Mouse (Mus musculus) kidney, embryonic 14.5 days (tissue): ENCODE results near the gene Tap2. TPM values are rescaled to one million over a fixed set of nuclear protein-coding genes. Genes with fewer than 3 reads are reported as not detected.
A peak's percentile ranks its signal among the peaks of the same experiment; 100 is the strongest.

Source experiments
- ATAC-seq: fragments of 200-750 bp; cut with Nextera tagmentation; 2 replicates; pipeline ENCODE4 v1.8.0; 2017; ENCODE audit warnings: moderate number of reproducible peaks, mild to moderate bottlenecking, moderate TSS enrichment, moderate library complexity; ENCODE audit not compliant: low FRiP score, low TSS enrichment
- H3K27ac ChIP-seq: fragments of 300-500 bp; sonication (generic); 2 replicates; pipeline ENCODE4 v1.5.1; 2014; ENCODE audit warnings: low read depth, mild to moderate bottlenecking, low read length, moderate library complexity, mixed read lengths
- H3K27me3 ChIP-seq: fragments of 300-500 bp; sonication (generic); 2 replicates; pipeline ENCODE4 v1.6.1; 2014; ENCODE audit warnings: mild to moderate bottlenecking, low read length; ENCODE audit not compliant: control insufficient read depth, insufficient read depth
- H3K36me3 ChIP-seq: fragments of 300-500 bp; sonication (generic); 2 replicates; pipeline ENCODE4 v1.6.1; 2014; ENCODE audit warnings: low read length, mixed read lengths; ENCODE audit not compliant: control insufficient read depth, insufficient read depth
- H3K4me1 ChIP-seq: fragments of 300-500 bp; sonication (generic); 2 replicates; pipeline ENCODE4 v1.6.1; 2014; ENCODE audit warnings: low read length, mixed read lengths; ENCODE audit not compliant: control insufficient read depth, insufficient read depth
- H3K4me2 ChIP-seq: fragments of 300-500 bp; sonication (generic); replicated peaks from 2 replicates; pipeline ENCODE4 v1.6.1; 2014; ENCODE audit warnings: low read depth, mild to moderate bottlenecking, low read length
- H3K4me3 ChIP-seq: fragments of 300-500 bp; sonication (generic); 2 replicates; pipeline ENCODE4 v1.5.1; 2014; ENCODE audit warnings: mild to moderate bottlenecking, low read length
- H3K9ac ChIP-seq: fragments of 300-500 bp; sonication (generic); 2 replicates; pipeline ENCODE4 v1.6.1; 2014; ENCODE audit warnings: low read depth, mild to moderate bottlenecking, low read length, moderate library complexity
- H3K9me3 ChIP-seq: fragments of 300-500 bp; sonication (generic); 2 replicates; pipeline ENCODE4 v1.6.1; 2016; ENCODE audit warnings: low read length; ENCODE audit not compliant: control insufficient read depth
- WGBS: fragments of 180-500 bp; shearing (Covaris S2); extraction: QIAGEN DNeasy Blood & Tissue Kit; methylation state at CpG from one replicate; pipeline ENCODE4 v1.1.7; 2014; 5-methylcytosine and 5-hydroxymethylcytosine counted together
- polyA plus RNA-seq: library from polyadenylated mRNA; unstranded; fragments of >200 nt; fragmentation: Nextera tagmentation; extraction: Ambion mirVana; gene quantifications from 2 replicates; pipeline ENCODE4 v1.2.1, GENCODE M21; 2014

The Tap2 gene
- polyA plus RNA-seq, 1 experiment from 2014 or later: 1.2 TPM

DNA sequence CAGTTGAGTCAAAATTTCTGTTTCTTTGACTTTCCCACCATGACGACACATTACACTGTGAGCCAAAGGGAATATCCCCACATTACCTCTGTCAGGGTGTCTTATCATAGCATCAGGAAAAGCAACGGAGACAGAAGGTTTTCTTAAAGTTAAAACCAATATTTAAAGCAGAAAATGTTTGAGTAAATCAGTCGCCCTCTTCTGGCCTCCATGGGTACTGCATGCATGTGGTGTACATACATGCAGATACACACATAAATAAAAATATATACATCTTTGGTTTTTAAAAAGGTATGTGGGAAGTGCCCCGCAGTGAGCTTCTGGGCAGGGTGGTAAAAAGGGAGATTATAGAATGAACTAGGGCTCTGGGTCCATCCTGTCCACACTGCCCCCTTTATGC lies 26.1 kb upstream of the Tap2 start:
- Histone ChIP-seq H3K4me3 (no peak overlapping the region), H3K27ac (no peak overlapping the region), H3K9ac (no peak overlapping the region), H3K9me3 (peaks cover 11% of the 10 kb centered on the region), H3K27me3 (no peaks in the 10 kb centered on the region), H3K4me1 (no peaks in the 10 kb centered on the region), H3K36me3 (no peaks in the 10 kb centered on the region), H3K4me2 (no peak overlapping the region)
- WGBS: 70% methylated on average over 4 of the region's 4 CpGs
- ATAC-seq: no peak

DNA sequence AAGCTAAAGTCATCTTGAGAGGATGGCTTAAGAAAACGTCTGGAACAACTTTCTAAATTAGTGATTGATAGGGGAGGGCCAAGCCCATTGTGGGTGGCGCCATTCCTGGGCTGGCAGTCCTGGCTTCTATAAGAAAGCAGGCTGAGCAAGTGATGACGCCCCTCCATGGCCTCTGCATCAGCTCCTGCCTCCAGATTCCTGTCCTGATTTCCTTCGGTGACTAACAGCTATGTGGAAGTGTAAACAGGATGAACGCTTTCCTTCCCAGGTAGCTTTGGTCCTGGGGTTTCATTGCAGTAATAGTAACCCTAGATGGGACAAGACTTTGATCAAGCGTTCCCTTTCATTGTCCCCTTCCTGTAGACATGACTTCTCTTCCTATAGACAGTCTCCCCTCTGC lies 24.3 kb upstream of the Tap2 start:
- no peak overlapping the region for H3K4me3 ChIP-seq
- no peak for ATAC-seq
- no peak overlapping the region for H3K27ac ChIP-seq
- 65% methylated on average over 6 of the region's 6 CpGs for WGBS
- H3K9me3 ChIP-seq: peaks cover 6% of the 10 kb centered on the region; the same call in 1 of the 2 replicates
- H3K4me2 ChIP-seq: no peak overlapping the region
- no peaks in the 10 kb centered on the region for H3K36me3 ChIP-seq
- H3K9ac ChIP-seq: no peak overlapping the region
- H3K4me1 ChIP-seq: no peaks in the 10 kb centered on the region
- 0 out of 2 replicates have a peak, but pooled peaks cover 11% of the 10 kb centered on the region for H3K27me3 ChIP-seq

DNA sequence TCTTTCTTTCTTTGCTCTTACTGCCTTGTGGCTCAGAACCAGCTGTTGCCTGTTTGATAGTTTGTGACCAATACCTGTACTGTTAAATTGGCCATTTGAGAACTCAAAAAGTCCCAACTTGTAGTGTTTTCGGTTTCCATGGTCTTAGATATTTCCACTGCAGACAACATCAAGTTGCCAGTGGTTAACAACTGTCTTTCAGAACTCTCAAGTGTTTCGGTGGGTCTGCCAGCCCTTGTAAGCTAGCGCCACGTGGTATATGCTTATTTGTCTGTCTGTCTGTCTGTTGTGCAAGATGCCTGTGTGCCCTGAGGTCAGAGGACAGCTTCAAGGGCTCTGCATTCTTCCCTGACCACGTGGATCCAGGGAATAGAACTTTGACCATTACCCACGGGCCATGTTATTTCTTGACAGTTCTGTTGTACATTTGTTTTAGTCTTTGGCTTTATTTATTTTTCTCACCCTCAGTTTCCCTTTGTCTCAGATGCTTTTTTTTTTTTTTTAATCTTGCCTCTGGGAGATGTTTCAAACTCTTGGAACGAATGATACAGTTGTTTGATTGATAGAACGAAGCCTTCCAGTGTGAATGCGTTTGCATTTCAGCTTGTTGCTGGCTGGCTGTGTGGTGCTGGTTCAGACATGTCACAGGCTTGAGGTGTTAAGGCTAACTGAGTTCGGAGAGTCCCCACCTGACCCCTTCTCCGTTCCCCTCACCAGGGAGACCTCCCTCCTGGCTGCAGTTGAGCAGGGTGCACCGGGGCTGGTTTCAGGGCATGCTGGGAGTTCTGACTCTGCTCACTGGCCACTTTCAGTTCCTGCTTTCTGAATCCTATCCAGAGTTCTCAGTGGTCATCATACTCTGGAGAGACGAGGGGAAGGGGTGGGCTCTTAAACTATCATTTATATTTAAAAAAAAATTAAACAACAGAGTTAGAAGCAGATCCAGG lies 23.1 kb upstream of the Tap2 start:
- H3K27me3 ChIP-seq: peaks cover 12% of the 10 kb centered on the region; the same call in 1 of the 2 replicates
- H3K9ac ChIP-seq: no peak overlapping the region
- no peaks in the 10 kb centered on the region for H3K36me3 ChIP-seq
- H3K9me3 ChIP-seq: peaks cover 6% of the 10 kb centered on the region; the same call in 1 of the 2 replicates
- no peak overlapping the region for H3K27ac ChIP-seq
- ATAC-seq: no peak
- H3K4me1 ChIP-seq: no peaks in the 10 kb centered on the region
- WGBS: 76% methylated on average over 13 of the region's 13 CpGs
- no peak overlapping the region for H3K4me2 ChIP-seq
- H3K4me3 ChIP-seq: no peak overlapping the region

DNA sequence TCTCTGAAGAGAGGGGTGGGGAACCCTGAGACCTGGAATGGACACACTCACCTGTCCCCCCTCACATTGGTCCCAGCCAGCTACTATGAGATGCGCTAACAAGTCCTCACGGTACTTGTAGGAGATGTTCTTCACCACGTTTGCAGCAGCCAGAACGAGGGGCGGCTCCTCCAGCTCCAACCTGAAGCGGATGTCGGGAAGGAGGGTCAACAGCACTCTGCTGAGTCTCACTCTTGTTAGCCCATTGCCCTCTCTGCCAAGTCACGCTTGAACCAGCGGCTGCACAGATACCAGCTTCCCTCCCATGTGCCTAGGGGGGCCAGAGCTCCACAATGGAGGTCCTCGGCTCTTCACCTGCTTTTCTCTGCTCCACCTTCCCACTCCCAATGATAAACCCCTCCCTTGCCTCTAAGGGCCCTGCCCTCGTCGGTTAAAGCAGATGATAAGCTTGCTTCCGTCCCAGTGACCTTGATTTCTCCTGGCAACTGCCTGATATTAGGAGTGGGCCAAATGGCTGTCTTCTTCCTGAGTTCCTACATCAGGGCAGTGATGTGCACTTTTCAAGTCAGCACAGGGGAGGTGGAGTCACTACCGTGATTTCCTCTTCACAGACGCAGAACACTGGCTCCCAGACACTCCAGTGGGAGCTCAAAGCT lies 19.6 kb upstream of the Tap2 start:
- H3K36me3 ChIP-seq: no peaks in the 10 kb centered on the region
- no peaks in the 10 kb centered on the region for H3K9me3 ChIP-seq
- no peak for ATAC-seq
- no peak overlapping the region for H3K27ac ChIP-seq
- 70% methylated on average over 15 of the region's 15 CpGs for WGBS
- H3K9ac ChIP-seq: no peak overlapping the region
- no peak overlapping the region for H3K4me3 ChIP-seq
- no peak overlapping the region for H3K4me2 ChIP-seq
- no peaks in the 10 kb centered on the region for H3K4me1 ChIP-seq
- peaks cover 31% of the 10 kb centered on the region for H3K27me3 ChIP-seq

DNA sequence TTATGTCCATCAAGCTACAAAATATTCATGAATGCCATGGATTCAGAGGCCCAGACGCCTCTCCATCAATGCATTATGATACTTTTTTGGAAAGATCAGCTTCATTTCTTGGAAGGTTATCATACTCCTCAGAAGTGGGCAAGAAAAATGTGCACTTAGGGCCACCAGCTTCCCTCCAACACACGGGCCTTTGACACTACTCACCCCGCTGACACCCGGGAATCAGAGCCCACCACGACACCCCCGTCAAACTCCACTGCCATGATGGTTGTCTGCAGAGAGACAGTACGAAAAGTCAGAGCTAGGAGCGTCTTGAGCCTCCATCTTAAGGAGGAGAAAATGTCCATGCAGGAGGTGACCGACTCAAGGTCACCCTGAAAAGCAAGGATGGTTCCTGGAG lies 17.8 kb upstream of the Tap2 start:
- Histone ChIP-seq H3K4me1 (no peaks in the 10 kb centered on the region), H3K4me2 (no peak overlapping the region), H3K4me3 (no peak overlapping the region), H3K9ac (no peak overlapping the region), H3K9me3 (no peaks in the 10 kb centered on the region), H3K27ac (no peak overlapping the region), H3K27me3 (peaks cover 36% of the 10 kb centered on the region), H3K36me3 (no peaks in the 10 kb centered on the region)
- WGBS: 85% methylated on average over 9 of the region's 9 CpGs
- ATAC-seq: no peak

DNA sequence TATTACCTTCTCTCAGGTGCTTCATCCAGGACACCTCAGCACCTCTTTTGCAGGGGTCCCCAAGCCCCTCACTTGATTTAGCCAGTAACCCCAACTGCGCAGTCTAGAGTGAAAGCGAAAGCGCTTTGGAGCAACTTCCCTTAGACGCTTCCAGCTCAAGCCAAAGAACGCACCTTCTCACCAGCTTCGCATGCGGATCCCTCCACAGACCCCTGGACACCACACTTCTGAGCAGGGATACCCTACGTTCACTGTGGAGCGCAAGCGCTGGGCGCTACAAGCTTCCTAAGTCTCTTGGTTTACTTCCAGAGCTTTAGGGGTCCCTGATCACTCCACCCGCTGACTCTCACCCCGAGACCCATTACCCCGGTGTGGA lies 16.5 kb upstream of the Tap2 start:
- WGBS: 4% methylated on average over 14 of the region's 14 CpGs
- Histone ChIP-seq H3K36me3 (no peaks in the 10 kb centered on the region), H3K27me3 (peaks cover 36% of the 10 kb centered on the region), H3K4me2 (peak overlapping the region; percentile 82), H3K9me3 (no peaks in the 10 kb centered on the region), H3K9ac (peak overlapping the region; percentile 42; the same call in 1 of the 2 replicates), H3K4me3 (peak overlapping the region; percentile 52), H3K4me1 (no peaks in the 10 kb centered on the region), H3K27ac (no peak overlapping the region)
- ATAC-seq: peak; percentile 56

DNA sequence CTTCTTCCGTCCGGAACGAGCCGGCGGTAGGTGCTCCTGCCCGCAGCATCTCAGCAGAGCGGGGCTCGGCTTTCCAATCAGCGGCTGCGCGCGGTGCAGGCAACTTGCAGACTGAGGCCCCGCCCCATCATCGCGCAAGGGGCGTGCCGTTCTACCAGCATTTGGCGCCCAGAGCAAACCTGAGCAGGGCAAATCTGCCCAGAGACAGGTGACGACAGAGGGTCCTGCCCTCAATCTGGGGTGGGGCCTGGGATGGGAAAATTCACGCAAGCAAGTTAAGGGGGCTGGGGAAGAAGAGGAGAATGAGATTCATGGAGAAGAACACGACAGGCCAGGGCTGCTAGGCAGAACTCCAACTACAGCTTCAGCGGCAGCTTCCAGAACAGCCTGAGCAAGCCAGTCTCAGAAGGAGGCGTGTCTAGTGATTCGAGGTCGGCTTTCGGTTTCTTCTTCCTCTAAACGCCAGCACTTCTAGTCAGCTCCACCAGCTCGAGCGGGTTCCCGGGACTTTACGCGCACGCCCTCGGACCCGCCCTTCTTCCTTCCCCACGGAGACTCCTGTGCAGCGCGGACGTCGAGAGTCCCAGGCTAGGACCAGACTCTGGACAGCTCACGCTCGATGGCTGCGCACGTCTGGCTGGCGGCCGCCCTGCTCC lies 15.9 kb upstream of the Tap2 start, which contains the start of the genes Tap1 and Psmb9:
Gene Tap1, plus strand, starts transcription at position 293 of the 656 bp plus-strand sequence.
Gene Psmb9, minus strand, starts transcription at position 504 of the 656 bp plus-strand sequence.
- under 1% methylated on average over 46 of the region's 46 CpGs for WGBS
- peak; percentile 97 for ATAC-seq
- H3K4me3 ChIP-seq: peak within 1 kb of the TSS; percentile 52
- H3K9ac ChIP-seq: peak within 1 kb of the TSS; percentile 61
- H3K4me1 ChIP-seq: no peaks in the 10 kb centered on the region
- no peaks in the 10 kb centered on the region for H3K9me3 ChIP-seq
- H3K27ac ChIP-seq: no peak within 1 kb of the TSS
- H3K4me2 ChIP-seq: peak within 1 kb of the TSS; percentile 82
- peaks cover 41% of the 10 kb centered on the region for H3K27me3 ChIP-seq
- H3K36me3 ChIP-seq: no peaks in the 10 kb centered on the region

DNA sequence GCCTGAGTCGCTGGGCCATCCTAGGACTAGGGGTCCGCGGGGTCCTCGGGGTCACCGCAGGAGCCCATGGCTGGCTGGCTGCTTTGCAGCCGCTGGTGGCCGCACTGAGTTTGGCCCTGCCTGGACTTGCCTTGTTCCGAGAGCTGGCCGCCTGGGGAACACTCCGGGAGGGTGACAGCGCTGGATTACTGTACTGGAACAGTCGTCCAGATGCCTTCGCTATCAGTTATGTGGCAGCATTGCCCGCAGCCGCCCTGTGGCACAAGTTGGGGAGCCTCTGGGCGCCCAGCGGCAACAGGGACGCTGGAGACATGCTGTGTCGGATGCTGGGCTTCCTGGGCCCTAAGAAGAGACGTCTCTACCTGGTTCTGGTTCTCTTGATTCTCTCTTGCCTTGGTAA lies 15.3 kb upstream of the Tap2 start:
- Histone ChIP-seq H3K9ac (peak overlapping the region; percentile 61), H3K36me3 (no peaks in the 10 kb centered on the region), H3K9me3 (no peaks in the 10 kb centered on the region), H3K4me3 (peak overlapping the region; percentile 52), H3K27ac (no peak overlapping the region), H3K27me3 (peaks cover 42% of the 10 kb centered on the region), H3K4me1 (no peaks in the 10 kb centered on the region), H3K4me2 (peak overlapping the region; percentile 82)
- no peak for ATAC-seq
- 3% methylated on average over 20 of the region's 20 CpGs for WGBS
